Mouse (Mus musculus) midbrain, embryonic 12.5 days (tissue): Measurements from ENCODE around the gene Ankrd13a. TPM values are rescaled to one million over a fixed set of nuclear protein-coding genes. Genes with fewer than 3 reads are reported as not detected.
A peak's percentile ranks its signal among the peaks of the same experiment; 100 is the strongest.

ENCODE experiments used
- ATAC-seq: fragments of 200-750 bp; cut with Nextera tagmentation; 2 replicates; pipeline ENCODE4 v1.8.0; 2017; ENCODE audit warnings: low read depth, moderate TSS enrichment, moderate library complexity; ENCODE audit not compliant: low FRiP score
- H3K27ac ChIP-seq: fragments of 300-500 bp; sonication (generic); replicated peaks from 2 replicates; pipeline ENCODE4 v1.5.1; 2016; ENCODE audit warnings: mild to moderate bottlenecking
- H3K27me3 ChIP-seq: fragments of 300-500 bp; sonication (generic); 2 replicates; pipeline ENCODE4 v1.6.1; 2016; ENCODE audit warnings: mild to moderate bottlenecking
- H3K36me3 ChIP-seq: fragments of 300-500 bp; sonication (generic); 2 replicates; pipeline ENCODE4 v1.6.1; 2016
- H3K4me1 ChIP-seq: fragments of 300-500 bp; sonication (generic); 2 replicates; pipeline ENCODE4 v1.6.1; 2016
- H3K4me2 ChIP-seq: fragments of 300-500 bp; sonication (generic); replicated peaks from 2 replicates; pipeline ENCODE4 v1.6.1; 2016; ENCODE audit warnings: mild to moderate bottlenecking, moderate library complexity
- H3K4me3 ChIP-seq: fragments of 300-500 bp; sonication (generic); 2 replicates; pipeline ENCODE4 v1.5.1; 2016; ENCODE audit warnings: mild to moderate bottlenecking
- H3K9ac ChIP-seq: fragments of 300-500 bp; sonication (generic); replicated peaks from 2 replicates; pipeline ENCODE4 v1.6.1; 2016; ENCODE audit warnings: mild to moderate bottlenecking, moderate library complexity
- H3K9me3 ChIP-seq: fragments of 300-500 bp; sonication (generic); 2 replicates; pipeline ENCODE4 v1.6.1; 2016; ENCODE audit warnings: mild to moderate bottlenecking
- WGBS: fragments of 180-500 bp; shearing (Covaris S2); methylation state at CpG from one replicate; pipeline ENCODE4 v1.1.7; 2016; 5-methylcytosine and 5-hydroxymethylcytosine counted together
- polyA plus RNA-seq: library from polyadenylated mRNA; unstranded; fragments of >200 nt; fragmentation: Nextera tagmentation; extraction: Ambion mirVana; gene quantifications from 2 replicates; pipeline ENCODE4 v1.2.1, GENCODE M21; 2016

The Ankrd13a gene
- polyA plus RNA-seq, 1 experiment from 2014 or later: 71.1 TPM

- H3K4me3 ChIP-seq: peak overlapping the region; percentile 88; the same call in 1 of the 2 replicates
- no peak overlapping the region for H3K27ac ChIP-seq
- WGBS: 84% methylated on average over 8 of the region's 8 CpGs
- peak overlapping the region; percentile 85 for H3K4me2 ChIP-seq
- no peaks in the 10 kb centered on the region for H3K36me3 ChIP-seq
- H3K4me1 ChIP-seq: peaks cover 35% of the 10 kb centered on the region
- H3K9me3 ChIP-seq: no peaks in the 10 kb centered on the region
- H3K27me3 ChIP-seq: no peaks in the 10 kb centered on the region
- no peak overlapping the region for H3K9ac ChIP-seq
- no peak for ATAC-seq
Observed at GRCm38 (mm10) chr5:114771796-114772195, 2.7 kb upstream of the Ankrd13a start.

- ATAC-seq: peak; percentile 66
- Histone ChIP-seq H3K9ac (peak overlapping the region; percentile 99), H3K4me2 (peak overlapping the region; percentile 85), H3K4me3 (peak overlapping the region; percentile 88), H3K36me3 (no peaks in the 10 kb centered on the region), H3K27me3 (no peaks in the 10 kb centered on the region), H3K9me3 (no peaks in the 10 kb centered on the region), H3K4me1 (peaks cover 37% of the 10 kb centered on the region), H3K27ac (peak overlapping the region; percentile 73)
- WGBS: 2% methylated on average over 36 of the region's 57 CpGs
Observed at GRCm38 (mm10) chr5:114772456-114773203, 1.8 kb upstream of the Ankrd13a start.

- Histone ChIP-seq H3K36me3 (no peaks in the 10 kb centered on the region), H3K9me3 (no peaks in the 10 kb centered on the region), H3K4me3 (peak overlapping the region; percentile 88), H3K27me3 (no peaks in the 10 kb centered on the region), H3K4me1 (peaks cover 37% of the 10 kb centered on the region), H3K27ac (peak overlapping the region; percentile 91), H3K9ac (peak overlapping the region; percentile 99), H3K4me2 (peak overlapping the region; percentile 85)
- under 1% methylated on average over 40 of the region's 52 CpGs for WGBS
- peak; percentile 75 for ATAC-seq
Observed at GRCm38 (mm10) chr5:114773211-114773710, 1.2 kb upstream of the Ankrd13a start.

DNA sequence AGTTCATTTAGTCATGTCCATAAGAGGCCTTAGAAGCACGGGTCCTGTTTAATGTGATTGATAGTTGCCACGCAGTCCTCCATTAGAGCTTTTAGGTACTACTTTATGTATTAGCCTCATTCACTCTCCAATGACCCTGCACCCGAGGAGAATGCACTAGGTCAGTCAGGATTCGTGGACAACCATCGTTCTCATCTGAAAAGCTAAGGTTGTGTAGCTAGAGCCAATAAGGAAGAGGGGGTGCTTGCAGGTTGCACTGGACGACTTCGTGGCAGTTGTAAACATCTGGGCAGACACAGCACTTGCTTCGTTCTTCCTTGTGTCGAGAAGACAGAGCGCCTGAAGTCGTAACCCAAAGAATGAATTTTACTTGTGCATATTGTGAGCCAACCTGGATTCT, 697 bp upstream of the Ankrd13a start:
- WGBS: 4% methylated on average over 11 of the region's 11 CpGs
- Histone ChIP-seq H3K4me2 (peak overlapping the region; percentile 85), H3K9me3 (no peaks in the 10 kb centered on the region), H3K36me3 (no peaks in the 10 kb centered on the region), H3K27me3 (no peaks in the 10 kb centered on the region), H3K9ac (peak overlapping the region; percentile 99), H3K4me1 (peaks cover 37% of the 10 kb centered on the region), H3K27ac (peak overlapping the region; percentile 91), H3K4me3 (peak overlapping the region; percentile 88)
- ATAC-seq: 0 out of 2 replicates have a peak, but pooled peaks have one; percentile 7

- H3K9me3 ChIP-seq: no peaks in the 10 kb centered on the region
- 1% methylated on average over 44 of the region's 63 CpGs for WGBS
- no peaks in the 10 kb centered on the region for H3K36me3 ChIP-seq
- peak within 1 kb of the TSS; percentile 88 for H3K4me3 ChIP-seq
- H3K4me2 ChIP-seq: peak within 1 kb of the TSS; percentile 85
- no peak for ATAC-seq
- peak within 1 kb of the TSS; percentile 91 for H3K27ac ChIP-seq
- peaks cover 37% of the 10 kb centered on the region for H3K4me1 ChIP-seq
- H3K9ac ChIP-seq: peak within 1 kb of the TSS; percentile 99
- no peaks in the 10 kb centered on the region for H3K27me3 ChIP-seq
Observed at GRCm38 (mm10) chr5:114775056-114775979, 841 bp downstream of the Ankrd13a start, which contains the start of gene Git2. Gene Git2 (minus strand): TSS chr5:114775517.

DNA sequence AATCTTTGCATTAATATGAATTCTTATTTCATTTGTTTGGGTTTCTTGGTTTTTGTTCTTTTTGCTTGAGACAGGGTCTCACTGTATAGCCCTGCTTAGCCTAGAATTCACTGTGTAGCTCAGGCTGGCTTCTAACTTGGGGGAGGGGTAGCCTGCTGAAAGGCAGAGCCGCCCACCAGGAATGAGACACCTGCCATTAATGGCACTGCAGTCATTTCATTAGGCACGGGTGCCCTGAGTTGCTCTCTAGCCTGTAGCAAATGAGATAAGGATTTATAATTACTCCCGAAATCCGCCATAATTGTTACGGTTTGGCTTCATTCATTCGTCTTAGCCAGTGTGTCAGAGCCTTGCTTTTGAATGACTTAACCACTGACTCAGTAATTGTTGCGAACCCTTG, 1.7 kb downstream of the Ankrd13a start:
- Histone ChIP-seq H3K4me1 (peaks cover 37% of the 10 kb centered on the region), H3K4me2 (peak overlapping the region; percentile 85), H3K4me3 (peak overlapping the region; percentile 88), H3K27ac (no peak overlapping the region), H3K9me3 (no peaks in the 10 kb centered on the region), H3K27me3 (no peaks in the 10 kb centered on the region), H3K9ac (0 out of 2 replicates have a peak overlapping the region, but pooled peaks have one; percentile 24), H3K36me3 (no peaks in the 10 kb centered on the region)
- ATAC-seq: no peak
- 68% methylated on average over 7 of the region's 7 CpGs for WGBS

GRCm38 (mm10) chr5:114779956-114780489, 5.5 kb downstream of the Ankrd13a start:
- H3K36me3 ChIP-seq: no peaks in the 10 kb centered on the region
- H3K27me3 ChIP-seq: no peaks in the 10 kb centered on the region
- no peak overlapping the region for H3K4me3 ChIP-seq
- peaks cover 29% of the 10 kb centered on the region for H3K4me1 ChIP-seq
- WGBS: 90% methylated on average over 7 of the region's 7 CpGs
- no peak overlapping the region for H3K27ac ChIP-seq
- ATAC-seq: no peak
- no peak overlapping the region for H3K9ac ChIP-seq
- no peaks in the 10 kb centered on the region for H3K9me3 ChIP-seq
- H3K4me2 ChIP-seq: no peak overlapping the region

DNA sequence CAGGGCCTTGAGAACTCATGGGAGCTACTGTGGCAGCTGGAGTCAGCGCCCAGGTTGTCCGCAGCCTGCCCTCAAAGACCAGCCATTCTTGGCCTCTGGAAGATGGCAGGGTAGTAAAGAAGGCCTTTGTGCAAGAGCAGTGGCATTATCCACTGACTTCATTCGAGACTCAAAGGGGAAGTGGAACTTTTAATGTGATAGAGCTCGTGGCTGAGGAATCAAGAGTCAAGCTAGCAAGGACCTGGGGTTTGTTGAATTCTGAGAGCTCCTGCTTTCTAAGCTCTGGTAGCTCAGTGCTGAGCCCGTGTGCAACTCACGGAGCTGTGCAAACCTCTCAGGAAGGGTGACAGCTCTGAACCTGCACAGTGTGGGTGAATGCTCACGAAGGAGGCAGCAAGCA, 6.4 kb downstream of the Ankrd13a start:
- Histone ChIP-seq H3K4me2 (no peak overlapping the region), H3K36me3 (no peaks in the 10 kb centered on the region), H3K9me3 (no peaks in the 10 kb centered on the region), H3K27ac (no peak overlapping the region), H3K4me1 (peaks cover 25% of the 10 kb centered on the region), H3K9ac (no peak overlapping the region), H3K27me3 (no peaks in the 10 kb centered on the region), H3K4me3 (no peak overlapping the region)
- 85% methylated on average over 7 of the region's 7 CpGs for WGBS
- ATAC-seq: no peak

- Histone ChIP-seq H3K4me3 (no peak overlapping the region), H3K9ac (no peak overlapping the region), H3K4me1 (0 out of 2 replicates have a peak, but pooled peaks cover 14% of the 10 kb centered on the region), H3K27ac (no peak overlapping the region), H3K4me2 (no peak overlapping the region), H3K27me3 (no peaks in the 10 kb centered on the region), H3K9me3 (no peaks in the 10 kb centered on the region), H3K36me3 (peaks cover 11% of the 10 kb centered on the region)
- 83% methylated on average over 9 of the region's 9 CpGs for WGBS
- no peak for ATAC-seq
Observed at GRCm38 (mm10) chr5:114782991-114783390, 8.5 kb downstream of the Ankrd13a start.

GRCm38 (mm10) chr5:114783405-114784163, 9.1 kb downstream of the Ankrd13a start:
- Histone ChIP-seq H3K27ac (0 out of 2 replicates have a peak overlapping the region, but pooled peaks have one; percentile 20), H3K9ac (no peak overlapping the region), H3K36me3 (peaks cover 11% of the 10 kb centered on the region), H3K9me3 (no peaks in the 10 kb centered on the region), H3K4me1 (0 out of 2 replicates have a peak, but pooled peaks cover 14% of the 10 kb centered on the region), H3K4me3 (no peak overlapping the region), H3K4me2 (no peak overlapping the region), H3K27me3 (no peaks in the 10 kb centered on the region)
- WGBS: 89% methylated on average over 12 of the region's 12 CpGs
- ATAC-seq: no peak

- Histone ChIP-seq H3K27me3 (no peaks in the 10 kb centered on the region), H3K4me1 (0 out of 2 replicates have a peak, but pooled peaks cover 14% of the 10 kb centered on the region), H3K4me3 (no peak overlapping the region), H3K36me3 (peaks cover 21% of the 10 kb centered on the region), H3K9ac (no peak overlapping the region), H3K27ac (no peak overlapping the region), H3K9me3 (no peaks in the 10 kb centered on the region), H3K4me2 (no peak overlapping the region)
- 90% methylated on average over 16 of the region's 16 CpGs for whole genome bisulfite sequencing
- ATAC-seq: no peak
Observed at GRCm38 (mm10) chr5:114784622-114785165, 10.2 kb downstream of the Ankrd13a start.
